Mouse (Mus musculus) neural tube, embryonic 11.5 days (tissue): Measurements from ENCODE around the gene Vps4b. TPM values are rescaled to one million over a fixed set of nuclear protein-coding genes. Genes with fewer than 3 reads are reported as not detected.
A peak's percentile ranks its signal among the peaks of the same experiment; 100 is the strongest.

ENCODE experiments used
- ATAC-seq: fragments of 200-750 bp; cut with Nextera tagmentation; 2 replicates; pipeline ENCODE4 v1.8.0; 2017; ENCODE audit warnings: moderate number of reproducible peaks, mild to moderate bottlenecking, moderate TSS enrichment, moderate library complexity; ENCODE audit not compliant: insufficient read depth, low FRiP score, low TSS enrichment
- DNase-seq: peaks from one replicate; pipeline ENCODE4 v3.0.0-alpha.2; 2015; ENCODE audit warnings: low spot score
- H3K27ac ChIP-seq: fragments of 300-500 bp; sonication (generic); 2 replicates; pipeline ENCODE4 v1.5.1; 2014; ENCODE audit warnings: low read depth, mild to moderate bottlenecking, low read length
- H3K27me3 ChIP-seq: fragments of 300-500 bp; sonication (generic); 2 replicates; pipeline ENCODE4 v1.6.1; 2014; ENCODE audit warnings: mild to moderate bottlenecking, low read length, mixed read lengths; ENCODE audit not compliant: control insufficient read depth, insufficient read depth
- H3K36me3 ChIP-seq: fragments of 300-500 bp; sonication (generic); 2 replicates; pipeline ENCODE4 v1.6.1; 2014; ENCODE audit warnings: mild to moderate bottlenecking, low read length, moderate library complexity, mixed read lengths; ENCODE audit not compliant: control insufficient read depth, insufficient read depth
- H3K4me1 ChIP-seq: fragments of 300-500 bp; sonication (generic); 2 replicates; pipeline ENCODE4 v1.6.1; 2014; ENCODE audit warnings: low read length, mixed read lengths; ENCODE audit not compliant: control insufficient read depth, insufficient read depth
- H3K4me2 ChIP-seq: fragments of 300-500 bp; sonication (generic); 2 replicates; pipeline ENCODE4 v1.6.1; 2014; ENCODE audit warnings: low read depth, mild to moderate bottlenecking, moderate library complexity
- H3K4me3 ChIP-seq: fragments of 300-500 bp; sonication (generic); 2 replicates; pipeline ENCODE4 v1.5.1; 2014; ENCODE audit warnings: low read depth, low read length
- H3K9ac ChIP-seq: fragments of 300-500 bp; sonication (generic); 2 replicates; pipeline ENCODE4 v1.6.1; 2014; ENCODE audit warnings: mild to moderate bottlenecking, low read length
- H3K9me3 ChIP-seq: fragments of 300-500 bp; sonication (generic); 2 replicates; pipeline ENCODE4 v1.6.1; 2016; ENCODE audit warnings: low read length; ENCODE audit not compliant: control insufficient read depth
- WGBS: fragments of 180-500 bp; shearing (Covaris S2); extraction: QIAGEN DNeasy Blood & Tissue Kit; methylation state at CpG from one replicate; pipeline ENCODE4 v1.1.7; 2014; 5-methylcytosine and 5-hydroxymethylcytosine counted together
- polyA plus RNA-seq: library from polyadenylated mRNA; unstranded; fragments of >200 nt; fragmentation: Nextera tagmentation; extraction: Ambion mirVana; gene quantifications from 2 replicates; pipeline ENCODE4 v1.2.1, GENCODE M21; 2014

Gene Vps4b
- polyA plus RNA-seq, 1 experiment from 2014 or later: 84.9 TPM

GRCm38 (mm10) chr1:106715111-106716083, 81.1 kb downstream of the Vps4b start:
- peaks cover 8% of the 10 kb centered on the region; the same call in 1 of the 2 replicates for H3K4me1 ChIP-seq
- WGBS: 88% methylated on average over 13 of the region's 13 CpGs
- no peaks in the 10 kb centered on the region for H3K9me3 ChIP-seq
- ATAC-seq (no peak), DNase-seq (no peak)
- no peak overlapping the region for H3K27ac ChIP-seq
- H3K4me3 ChIP-seq: no peak overlapping the region
- no peak overlapping the region for H3K9ac ChIP-seq
- no peak overlapping the region for H3K4me2 ChIP-seq
- no peaks in the 10 kb centered on the region for H3K36me3 ChIP-seq
- H3K27me3 ChIP-seq: no peaks in the 10 kb centered on the region

GRCm38 (mm10) chr1:106714530-106714981, 82.0 kb downstream of the Vps4b start:
- H3K4me1 ChIP-seq: peaks cover 8% of the 10 kb centered on the region; the same call in 1 of the 2 replicates
- ATAC-seq: peak; percentile 74
- peak overlapping the region; percentile 75 for H3K4me2 ChIP-seq
- peak overlapping the region; percentile 74 for H3K4me3 ChIP-seq
- H3K9me3 ChIP-seq: no peaks in the 10 kb centered on the region
- peak; percentile 56 for DNase-seq
- peak overlapping the region; percentile 83 for H3K27ac ChIP-seq
- WGBS: 8% methylated on average over 21 of the region's 21 CpGs
- no peaks in the 10 kb centered on the region for H3K36me3 ChIP-seq
- H3K9ac ChIP-seq: peak overlapping the region; percentile 92
- H3K27me3 ChIP-seq: no peaks in the 10 kb centered on the region

Other genes with a start within 250 kb of the Vps4b start
- gene Bcl2, start 82.5 kb downstream of the Vps4b start, polyA plus RNA-seq: 5.5 TPM in 2 replicates
- gene Kdsr, start 37.0 kb downstream of the Vps4b start, polyA plus RNA-seq: 8.0 and 8.8 TPM in 2 replicates
- gene Serpinb5, start 64.4 kb upstream of the Vps4b start, polyA plus RNA-seq: not detected in 2 replicates
- not detected in 2 replicates for gene Serpinb12, start 137.7 kb upstream of the Vps4b start, polyA plus RNA-seq
- gene Serpinb13, start 184.3 kb upstream of the Vps4b start, polyA plus RNA-seq: not detected in 2 replicates